Comparison of ENCODE assay signal across 14 mouse cellular contexts in the genomic region with DNA sequence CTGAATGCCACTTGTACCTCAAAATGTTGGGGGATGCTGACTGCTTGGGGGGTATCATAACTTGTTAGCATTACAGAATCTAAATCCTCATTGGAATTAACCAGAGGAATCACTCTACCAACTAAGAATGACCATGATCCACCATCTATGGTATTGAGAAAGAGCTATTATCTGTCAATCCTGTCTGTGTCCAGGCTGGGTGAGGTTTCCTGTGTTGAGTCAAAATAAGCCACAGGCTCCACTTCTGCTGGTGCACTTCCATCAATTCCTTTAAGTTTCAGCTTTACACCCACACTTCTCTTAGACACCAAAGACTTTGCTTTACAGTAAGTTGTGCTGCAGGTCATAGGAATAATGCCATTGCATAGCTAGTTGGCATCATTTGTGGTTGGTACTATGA. TPM values are rescaled to one million over a fixed set of nuclear protein-coding genes. Genes with fewer than 3 reads are reported as not detected.
"Had no signal": no experiment of that assay in that cellular context is flagged by ENCODE, and none has a peak within 500 bp of the region (broad histone marks: within the 10 kb centered on the region; RNA-seq: fewer than 3 reads in every experiment).

No protein-coding gene starts in this region.

- H3K27ac ChIP-seq: kidney, embryonic 15.5 days; limb, embryonic 13.5 days; liver, embryonic 14.5 days; midbrain, embryonic 10.5 days; midbrain, embryonic 15.5 days; neural tube, embryonic 15.5 days; stomach, postnatal 0 days had no signal

- H3K4me3 ChIP-seq: kidney, embryonic 15.5 days; limb, embryonic 13.5 days; midbrain, embryonic 10.5 days; midbrain, embryonic 15.5 days; neural tube, embryonic 15.5 days had no signal

- H3K4me1 ChIP-seq: kidney, embryonic 15.5 days; limb, embryonic 13.5 days; midbrain, embryonic 10.5 days; midbrain, embryonic 15.5 days; neural tube, embryonic 15.5 days had no signal

- ATAC-seq: intestine, embryonic 16.5 days; midbrain, embryonic 15.5 days had no signal

- DNase-seq: kidney, adult 2 months; kidney, postnatal 14 days; layer of hippocampus, adult 9-11 months; left cerebral cortex, postnatal 4 days; thymus, postnatal 4 days had no signal

RNA-seq across cellular contexts. Expression of gene Lilr4b, which starts 41.0 kb away (rescaled TPM):
- polyA plus RNA-seq: midbrain, embryonic 10.5 days; neural tube, embryonic 11.5 days had no signal

RNA-seq across cellular contexts. Expression of gene Gm49339, which starts 41.0 kb away (rescaled TPM):
- total RNA-seq: left cerebral cortex, postnatal 4 days had no signal
- polyA plus RNA-seq: intestine, embryonic 16.5 days; kidney, embryonic 15.5 days; midbrain, embryonic 10.5 days; neural tube, embryonic 15.5 days; stomach, postnatal 0 days had no signal
